Mouse (Mus musculus) embryonic stem cell, embryonic (primary cell): ENCODE data around the gene Cdk12.

Experiments used
- CTCF ChIA-PET, 4 experiments: fragments of 300-600 bp in 2 of 4; fragments of 350-600 bp in 2 of 4; sonication (Branson Sonifier 250); formaldehyde crosslinking; loops; one replicate each; lab custom pipeline; 2022; ENCODE audit warnings: inconsistent platforms in 2 of 4; lab: Charles Lee
- POLR2A ChIA-PET, 4 experiments: fragments of 300-600 bp in 2 of 4; fragments of 350-600 bp in 2 of 4; sonication (Branson Sonifier 250); formaldehyde crosslinking; loops; one replicate each; lab custom pipeline; 2022; ENCODE audit warnings: antibody characterized with exemption in 4 of 4, inconsistent platforms in 1 of 4; lab: Charles Lee

Gene Cdk12

GRCm38 (mm10) chr11:98319544-98319943 lies 116.7 kb downstream of the Cdk12 start:
- POLR2A ChIA-PET = interaction anchor here in 1 of 4 experiments (1.4 kb wide), 1 partner anchor 9 kb away, joined by 3 read pairs; no protein-coding TSS in a partner anchor
- CTCF ChIA-PET = interaction anchor here in 3 of 4 experiments (1.3 to 1.5 kb wide), 1 partner anchor 23 kb away, joined by 4 to 6 read pairs (median 4); no protein-coding TSS in a partner anchor

GRCm38 (mm10) chr11:98319944-98320343 lies 117.1 kb downstream of the Cdk12 start:
- ChIA-PET CTCF (interaction anchor here (0.6 to 1.5 kb wide), 4 partner anchors 15 to 98 kb away, joined by 3 to 13 read pairs (median 4); no protein-coding TSS in a partner anchor), POLR2A (interaction anchor here in 1 of 4 experiments (1.0 to 1.4 kb wide), 2 partner anchors 9 to 15 kb away, joined by 3 read pairs; no protein-coding TSS in a partner anchor)

DNA sequence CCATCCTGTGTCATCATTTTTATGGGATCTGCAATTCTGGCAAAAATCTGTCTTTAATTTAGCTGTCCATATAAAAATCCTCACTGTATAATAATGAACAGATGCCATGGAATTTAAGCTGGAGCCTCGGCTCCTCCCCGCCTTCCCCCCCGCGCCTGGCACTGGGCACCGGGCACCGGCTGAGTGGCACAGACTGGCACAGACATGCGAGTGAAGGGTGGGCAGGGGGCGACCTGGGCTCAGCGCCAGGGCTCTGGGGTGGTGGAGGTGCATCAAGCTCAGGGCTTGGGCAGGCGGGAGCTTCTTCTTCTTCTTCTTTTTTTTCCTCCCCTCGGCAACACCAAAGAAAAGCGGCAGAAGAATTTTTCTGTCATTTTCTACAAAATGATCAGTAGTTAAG lies 117.5 kb downstream of the Cdk12 start:
- ChIA-PET POLR2A (interaction anchor here in 1 of 4 experiments (1.0 to 1.4 kb wide), 2 partner anchors 8 to 14 kb away, joined by 3 read pairs; no protein-coding TSS in a partner anchor), CTCF (interaction anchor here (0.6 to 1.5 kb wide), 5 partner anchors 15 to 98 kb away, joined by 3 to 13 read pairs (median 4); no protein-coding TSS in a partner anchor)

- POLR2A ChIA-PET = interaction anchor here in 1 of 4 experiments (1.0 to 1.4 kb wide), 2 partner anchors 8 to 14 kb away, joined by 3 read pairs; no protein-coding TSS in a partner anchor
- CTCF ChIA-PET = interaction anchor here in 3 of 4 experiments (0.6 to 1.5 kb wide), 4 partner anchors 14 to 22 kb away, joined by 3 to 6 read pairs (median 3); no protein-coding TSS in a partner anchor
Observed at GRCm38 (mm10) chr11:98320806-98321676, 118.2 kb downstream of the Cdk12 start.

DNA sequence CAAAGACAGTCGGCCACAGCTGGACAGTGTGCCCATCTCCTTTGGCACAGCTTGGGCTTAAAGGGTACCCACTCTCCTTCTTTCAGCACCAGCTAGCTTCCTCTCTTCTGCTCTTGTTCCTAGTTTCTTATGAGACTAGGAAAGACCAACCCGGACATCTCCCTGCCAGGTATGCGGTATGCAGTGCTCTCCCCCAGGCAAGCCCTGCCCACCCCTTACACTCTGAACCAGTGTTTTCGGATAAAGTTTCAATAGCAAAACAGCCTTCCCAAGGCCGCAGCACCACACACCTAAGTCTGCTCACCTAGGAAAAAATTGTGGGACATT lies 118.8 kb downstream of the Cdk12 start:
- CTCF ChIA-PET = interaction anchor here in 1 of 4 experiments (1.2 kb wide), 1 partner anchor 15 kb away, joined by 3 read pairs; no protein-coding TSS in a partner anchor
- POLR2A ChIA-PET = interaction anchor here in 1 of 4 experiments (1.1 kb wide), 1 partner anchor 17 kb away, joined by 5 read pairs; no protein-coding TSS in a partner anchor

DNA sequence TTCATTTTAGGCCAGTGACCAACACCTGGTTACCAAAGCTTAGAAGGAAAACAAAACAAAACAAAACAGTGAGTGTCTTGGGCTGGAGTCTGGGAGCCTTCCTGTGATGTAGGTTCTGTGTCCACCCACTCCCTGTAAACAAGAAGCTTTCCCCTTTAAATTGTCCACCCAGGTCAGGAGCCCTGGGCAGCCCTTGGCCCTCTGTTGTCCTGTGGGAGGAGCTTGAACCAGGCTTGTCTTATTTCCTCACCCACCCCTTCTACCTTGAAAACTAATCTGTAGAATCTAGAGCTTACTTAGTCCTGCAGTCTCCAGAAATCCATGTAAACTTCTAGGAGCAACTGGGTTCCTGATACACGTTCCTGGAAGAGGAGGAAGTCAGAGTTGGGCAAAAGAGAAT lies 119.3 kb downstream of the Cdk12 start:
- ChIA-PET CTCF (interaction anchor here (0.6 to 4.3 kb wide), 5 partner anchors 14 to 134 kb away, joined by 3 to 22 read pairs (median 3); no protein-coding TSS in a partner anchor), POLR2A (interaction anchor here in 1 of 4 experiments (0.7 to 1.1 kb wide), 2 partner anchors 16 to 331 kb away, joined by 3 to 5 read pairs; no protein-coding TSS in a partner anchor)

GRCm38 (mm10) chr11:98323136-98323866 lies 120.4 kb downstream of the Cdk12 start:
- ChIA-PET POLR2A (interaction anchor here in 2 of 4 experiments (0.6 to 1.2 kb wide), 2 partner anchors 23 to 414 kb away, joined by 3 read pairs; no protein-coding TSS in a partner anchor), CTCF (interaction anchor here (0.6 to 4.3 kb wide), 10 partner anchors 11 to 703 kb away, joined by 3 to 22 read pairs (median 3); no protein-coding TSS in a partner anchor)

DNA sequence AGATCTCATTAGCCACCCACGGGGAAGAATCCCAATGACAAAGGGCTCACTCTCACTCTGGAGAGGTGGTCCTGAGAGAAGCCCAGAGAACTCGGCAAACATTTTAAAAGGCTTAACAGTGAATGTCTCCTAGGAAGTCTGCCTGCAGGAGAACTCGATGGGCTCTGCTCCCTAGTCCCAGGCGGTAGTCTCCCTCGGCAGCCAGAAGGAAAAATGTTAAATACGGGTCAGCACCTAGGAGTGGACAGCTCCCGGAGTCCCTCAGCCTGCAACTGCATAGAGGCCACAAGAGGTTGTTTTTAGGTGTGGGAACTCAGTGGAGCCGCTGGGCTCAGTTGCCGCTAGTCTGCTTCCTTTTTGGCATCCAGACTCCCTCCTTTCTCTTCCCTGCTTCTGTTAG lies 121.1 kb downstream of the Cdk12 start:
- POLR2A ChIA-PET = interaction anchor here in 1 of 4 experiments (1.2 kb wide), 1 partner anchor 23 kb away, joined by 3 read pairs; no protein-coding TSS in a partner anchor
- CTCF ChIA-PET = interaction anchor here in 3 of 4 experiments (0.9 to 4.3 kb wide), 8 partner anchors 11 to 48 kb away, joined by 3 to 22 read pairs (median 3); no protein-coding TSS in a partner anchor

- POLR2A ChIA-PET = interaction anchor here in 2 of 4 experiments (0.6 to 1.8 kb wide), 4 partner anchors 8 to 78 kb away, joined by 3 to 4 read pairs (median 3); no protein-coding TSS in a partner anchor
- CTCF ChIA-PET = interaction anchor here in 3 of 4 experiments (0.6 to 4.3 kb wide), 4 partner anchors 17 to 369 kb away, joined by 3 to 22 read pairs (median 4); no protein-coding TSS in a partner anchor
Observed at GRCm38 (mm10) chr11:98325191-98325820, 122.4 kb downstream of the Cdk12 start.

- POLR2A ChIA-PET = interaction anchor here in 1 of 4 experiments (0.7 to 1.8 kb wide), 3 partner anchors 19 to 78 kb away, joined by 3 to 4 read pairs (median 3); no protein-coding TSS in a partner anchor
- CTCF ChIA-PET = interaction anchor here in 2 of 4 experiments (0.7 to 4.3 kb wide), 3 partner anchors 16 to 26 kb away, joined by 3 to 22 read pairs (median 3); no protein-coding TSS in a partner anchor
Observed at GRCm38 (mm10) chr11:98325821-98326218, 123.0 kb downstream of the Cdk12 start.

DNA sequence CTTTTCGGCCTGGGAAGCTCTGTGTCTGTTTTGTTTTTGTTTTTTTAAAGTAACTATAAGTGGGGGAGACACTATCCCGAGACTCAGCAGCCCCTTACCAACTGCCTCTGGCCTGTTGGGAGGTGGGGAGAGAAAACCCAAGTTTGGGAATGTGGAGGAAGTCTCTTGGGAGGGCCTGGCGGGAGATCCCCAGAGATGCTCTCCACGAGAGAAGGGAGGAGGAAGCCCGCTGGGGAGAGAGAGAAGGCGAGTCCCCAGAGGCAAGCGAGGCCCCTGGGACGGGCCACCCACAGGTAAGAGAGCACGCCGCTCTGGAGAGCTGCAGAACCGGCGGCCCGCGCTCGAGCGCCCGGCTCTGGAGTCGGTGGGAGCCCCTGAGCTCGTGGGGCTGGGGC lies 123.9 kb downstream of the Cdk12 start:
- ChIA-PET POLR2A (interaction anchor here (0.8 to 2.3 kb wide), 9 partner anchors 12 to 131 kb away, joined by 3 to 10 read pairs (median 4); no protein-coding TSS in a partner anchor), CTCF (interaction anchor here (0.8 to 2.4 kb wide), 9 partner anchors 10 to 112 kb away, joined by 3 to 28 read pairs (median 5); partner anchors contain the start of gene Mien1 (in 1 of the 4))

GRCm38 (mm10) chr11:98327136-98328030 lies 124.5 kb downstream of the Cdk12 start:
- POLR2A ChIA-PET = interaction anchor here (0.6 to 2.3 kb wide), 12 partner anchors 11 to 134 kb away, joined by 3 to 10 read pairs (median 4); partner anchors contain the start of gene Med1 (in 1 of the 4)
- CTCF ChIA-PET = interaction anchor here (0.5 to 2.4 kb wide), 15 partner anchors 9 to 131 kb away, joined by 3 to 28 read pairs (median 4); partner anchors contain the start of genes Mien1 (in 1 of the 4) and Stard3 (in 1 of the 4)

GRCm38 (mm10) chr11:98328031-98328370 lies 125.1 kb downstream of the Cdk12 start:
- CTCF ChIA-PET = interaction anchor here (0.8 to 2.4 kb wide), 9 partner anchors 10 to 130 kb away, joined by 3 to 28 read pairs (median 5); partner anchors contain the start of gene Stard3 (in 1 of the 4)
- POLR2A ChIA-PET = interaction anchor here (0.9 to 2.3 kb wide), 11 partner anchors 8 to 135 kb away, joined by 3 to 10 read pairs (median 3); partner anchors contain the start of genes Grb7 (in 1 of the 4) and Med1 (in 1 of the 4)
